Mouse (Mus musculus): Measurements from ENCODE around the gene Poc1b.

GRCm38 (mm10) chr10:99242721-99243120 is 135.9 kb downstream of the Poc1b start:
- no peak for TF ChIP-seq CTCF (IDR thresholded peaks at IDR 0.05; ENCODE audit: low read depth, low read length)
- no peak for TF ChIP-seq POLR2A (IDR thresholded peaks at IDR 0.05; ENCODE audit: borderline replicate concordance, low read depth, low read length)
